Mouse (Mus musculus) adrenal gland, postnatal 4 days (tissue): Measurements from ENCODE around the gene Rbms2. TPM values are rescaled to one million over a fixed set of nuclear protein-coding genes. Genes with fewer than 3 reads are reported as not detected.

Experiments
- DNase-seq, 2 experiments: peaks; one replicate each; pipeline ENCODE4 v3.0.0; 2021 to 2022; ENCODE audit warnings: low spot score in 2 of 2, mixed read lengths in 2 of 2
- total RNA-seq, 2 experiments: library from RNA; stranded (reverse); gene quantifications; 2 replicates each; pipeline ENCODE4 v1.2.3; 2021

Rbms2 gene
- total RNA-seq, 2 experiments from 2014 or later = 90.2 to 104 TPM

GRCm38 (mm10) chr10:128143659-128144058, 36.4 kb downstream of the Rbms2 start:
- no peak for DNase-seq

DNA sequence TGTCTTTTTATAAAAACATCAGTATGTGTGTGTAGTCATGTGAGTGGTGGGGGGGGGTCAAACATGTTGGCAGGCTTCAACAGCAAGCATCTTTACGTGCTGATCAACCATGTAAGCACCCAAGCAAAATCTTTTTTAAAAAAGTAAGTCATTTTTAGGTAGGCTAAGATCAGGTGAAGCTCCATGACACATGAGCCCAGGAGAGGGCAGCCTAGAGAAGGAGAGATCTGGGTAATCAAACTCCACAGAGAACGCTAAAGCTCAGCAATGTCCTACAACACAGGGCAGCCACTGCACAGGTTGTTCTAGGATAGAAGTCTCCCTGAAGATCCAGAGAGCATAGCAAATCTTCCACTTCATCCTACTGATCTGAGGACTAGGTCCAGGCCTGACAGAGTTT, 37.9 kb downstream of the Rbms2 start:
- DNase-seq = no peak

DNA sequence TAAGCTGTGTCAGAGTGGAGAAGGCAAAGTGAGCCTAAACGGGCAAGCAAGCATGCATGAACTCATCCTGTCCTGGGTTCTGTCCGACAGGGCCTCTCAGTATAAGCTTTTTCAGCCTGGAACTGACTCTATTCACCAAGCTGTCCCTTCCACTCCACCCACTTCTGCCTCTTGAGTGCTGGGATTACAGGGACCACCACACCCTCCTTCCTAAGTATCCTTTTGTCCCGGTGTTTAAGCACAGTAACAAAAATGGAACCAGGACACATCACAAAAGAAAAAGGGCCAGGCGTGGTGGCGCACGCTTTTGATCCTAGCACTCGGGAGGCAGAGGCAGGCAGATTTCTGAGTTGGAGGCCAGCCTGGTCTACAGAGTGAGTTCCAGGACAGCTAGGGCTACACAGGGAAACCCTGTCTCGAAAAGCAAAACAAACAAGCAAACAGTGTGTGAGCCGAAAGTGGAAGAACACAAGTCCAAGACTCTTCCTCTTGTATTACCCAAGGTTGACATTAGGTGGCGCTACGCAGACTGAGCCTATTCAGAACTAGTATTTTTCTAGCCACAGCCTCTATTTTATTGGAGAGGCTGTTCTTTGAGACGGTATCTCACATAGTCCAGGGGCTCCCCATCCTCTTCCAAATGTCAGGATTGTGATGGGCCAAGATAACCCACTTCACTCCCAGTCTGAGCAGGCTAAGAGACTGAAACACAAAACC, 39.7 kb downstream of the Rbms2 start:
- DNase-seq = no peak

- DNase-seq = no peak
These were observed 44.7 kb downstream of the Rbms2 start for GRCm38 (mm10) chr10:128135374-128135773.

GRCm38 (mm10) chr10:128133650-128134332, 46.3 kb downstream of the Rbms2 start:
- DNase-seq = no peak

DNA sequence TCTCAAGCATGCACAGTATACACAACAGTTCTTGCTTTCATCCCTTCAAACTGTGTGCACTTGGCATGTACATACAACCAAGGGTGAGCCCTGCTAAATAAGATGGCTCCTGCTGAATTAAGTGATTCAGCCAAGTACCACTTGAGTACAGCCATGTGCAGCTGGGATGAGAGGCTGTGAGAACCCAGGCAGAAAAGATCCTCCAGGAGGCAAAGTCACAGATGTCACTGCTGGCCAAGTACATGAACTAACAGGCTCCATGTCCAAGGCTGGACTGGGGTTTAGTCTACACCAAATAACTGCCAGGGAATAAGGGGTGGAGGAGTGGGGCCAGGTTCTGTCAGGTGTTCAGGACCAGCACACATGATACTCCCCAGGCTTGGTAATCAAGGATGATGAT, 48.3 kb downstream of the Rbms2 start:
- no peak for DNase-seq

- no peak for DNase-seq
These were observed 48.8 kb downstream of the Rbms2 start for GRCm38 (mm10) chr10:128131297-128131696.

GRCm38 (mm10) chr10:128128143-128128542, 52.0 kb downstream of the Rbms2 start:
- no peak for DNase-seq

GRCm38 (mm10) chr10:128127497-128127896, 52.6 kb downstream of the Rbms2 start:
- DNase-seq = no peak

DNA sequence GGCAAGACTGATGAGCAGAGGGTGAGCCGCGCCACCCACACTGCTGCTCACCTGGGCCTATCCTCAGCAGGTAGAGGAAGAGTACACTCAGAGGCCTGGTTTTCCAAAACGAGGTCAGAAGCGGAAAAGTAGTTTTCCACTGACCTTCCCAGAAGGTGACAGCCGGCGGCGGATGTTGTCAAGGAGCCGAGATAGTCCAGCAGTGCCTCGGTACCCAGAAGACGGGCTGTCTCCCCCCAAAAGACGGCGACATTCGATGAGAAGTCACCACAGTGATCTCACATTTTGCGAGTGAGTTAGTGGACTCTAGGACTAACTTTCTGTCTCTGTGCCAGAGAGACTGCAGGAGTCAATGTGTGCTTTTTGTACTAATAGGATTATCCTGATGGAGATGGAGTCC, 54.1 kb downstream of the Rbms2 start:
- no peak for DNase-seq

DNA sequence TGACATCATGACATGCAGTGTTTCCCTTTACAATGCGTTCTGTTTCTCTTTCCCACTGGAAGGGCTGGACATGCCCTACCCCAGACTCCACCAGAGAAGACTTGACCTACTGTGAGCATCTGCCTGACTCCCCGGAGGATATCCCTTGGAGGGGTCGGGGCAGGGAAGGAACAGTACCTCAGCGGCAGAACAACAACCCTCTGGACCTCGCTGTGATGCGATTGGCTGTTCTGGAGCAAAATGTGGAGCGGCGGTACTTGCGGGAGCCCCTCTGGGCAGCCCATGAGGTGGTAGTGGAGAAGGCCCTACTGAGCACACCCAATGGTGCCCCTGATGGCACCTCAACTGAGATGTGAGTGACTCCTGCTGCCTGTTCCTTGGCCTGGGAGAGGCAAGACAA, 55.3 kb downstream of the Rbms2 start:
- no peak for DNase-seq

GRCm38 (mm10) chr10:128123833-128124232, 56.3 kb downstream of the Rbms2 start:
- no peak for DNase-seq

- no peak for DNase-seq
These were observed 68.9 kb downstream of the Rbms2 start for GRCm38 (mm10) chr10:128111227-128111626.

GRCm38 (mm10) chr10:128110103-128110761, 69.9 kb downstream of the Rbms2 start:
- DNase-seq = no peak

- DNase-seq = peak in 1 of 2 experiments; percentile 45
These were observed 82.5 kb downstream of the Rbms2 start for GRCm38 (mm10) chr10:128097587-128097971.

DNA sequence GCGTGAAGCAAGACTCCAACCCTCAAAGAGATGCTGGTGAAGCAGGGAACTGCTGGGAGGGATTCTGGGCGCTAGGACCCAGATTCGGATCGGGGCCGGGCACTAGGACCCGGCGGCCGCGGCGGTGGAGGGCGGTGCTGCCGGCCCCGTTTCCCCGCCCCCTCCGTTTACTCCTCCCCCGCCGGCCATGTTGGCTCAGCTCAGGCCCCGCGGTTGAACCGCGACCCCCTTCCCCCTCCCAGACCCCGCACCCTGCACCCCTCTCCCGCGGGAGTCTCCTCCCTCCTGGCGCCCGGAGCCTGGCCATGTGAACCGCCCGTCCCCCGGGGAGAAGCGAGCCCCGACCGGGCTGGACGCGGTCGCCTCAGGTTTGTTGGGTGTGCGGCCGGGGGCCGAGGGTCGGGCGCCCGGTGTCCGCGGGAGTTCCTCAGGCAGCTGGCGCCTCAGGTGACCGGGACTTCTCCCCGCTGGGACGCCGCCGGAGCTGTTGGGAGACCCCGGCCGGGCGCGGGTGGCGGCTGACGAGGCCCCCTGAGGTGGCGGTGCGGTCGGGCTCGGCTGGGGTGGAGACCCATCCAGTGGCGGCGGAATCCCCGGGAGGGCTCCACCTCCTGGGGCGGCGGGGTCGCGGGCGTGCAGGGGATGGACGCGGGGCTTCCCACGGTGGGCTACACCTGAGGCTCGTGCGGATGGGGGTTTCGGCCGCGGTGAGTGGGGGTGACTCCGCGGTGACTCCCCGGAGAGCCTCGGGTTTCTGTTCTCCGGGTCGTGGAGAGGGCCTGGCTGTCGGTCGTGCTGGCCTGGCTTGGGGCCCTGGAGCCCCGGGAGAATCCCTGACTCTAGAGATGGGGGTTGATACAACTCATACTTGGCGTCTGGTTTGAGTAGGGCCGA, 83.2 kb downstream of the Rbms2 start:
- DNase-seq = peak; percentile 67 to 83

DNA sequence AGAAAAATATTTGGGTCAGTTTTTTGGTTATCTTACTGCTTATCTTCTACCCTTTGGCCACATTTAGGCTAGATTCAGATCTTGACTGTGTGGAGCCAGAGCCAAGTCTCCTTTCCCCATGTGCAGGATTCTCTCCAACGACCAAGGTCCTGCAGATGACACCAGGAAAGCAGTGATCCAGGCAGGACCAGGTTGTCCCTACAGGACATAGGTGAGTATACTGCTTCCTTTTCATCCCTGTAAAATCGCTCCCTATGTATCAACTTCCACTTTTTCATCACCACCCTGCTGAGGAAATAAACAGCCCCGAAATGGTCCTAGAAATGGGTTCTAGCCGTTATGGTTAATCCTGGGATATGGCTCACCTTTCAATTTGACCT, 83.8 kb downstream of the Rbms2 start:
- DNase-seq = no peak

GRCm38 (mm10) chr10:128095003-128095636, 85.0 kb downstream of the Rbms2 start:
- DNase-seq = no peak

DNA sequence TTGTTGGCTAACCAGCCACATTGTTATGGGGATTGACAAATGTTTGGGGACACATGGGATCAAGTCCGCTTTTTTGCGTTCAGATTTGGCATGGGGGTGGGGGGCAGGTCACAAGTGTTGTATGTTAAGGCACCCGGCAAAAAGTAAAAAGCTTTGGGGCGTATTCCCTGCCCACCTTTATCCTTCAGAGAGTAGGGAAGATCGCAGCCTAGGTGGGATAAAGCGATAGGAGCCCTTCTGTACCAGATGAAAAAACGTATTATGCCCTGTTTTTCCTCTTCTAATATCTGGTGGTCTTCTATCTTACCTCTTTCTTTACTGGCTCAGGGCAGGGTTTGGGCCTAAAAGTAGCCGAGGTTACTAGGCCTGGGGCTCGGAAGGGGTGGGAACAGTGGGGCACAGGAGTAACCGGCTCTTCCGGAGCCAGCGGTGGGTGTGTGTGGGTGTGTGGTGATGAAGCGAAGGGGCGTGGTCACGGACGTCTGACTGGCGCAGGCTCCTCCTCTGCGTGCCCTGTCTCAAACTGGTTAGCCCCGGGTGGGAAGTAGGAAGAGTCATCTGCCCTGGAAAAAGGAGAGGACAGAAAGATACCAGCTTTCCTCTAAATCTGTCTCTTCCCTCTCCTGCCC, 85.6 kb downstream of the Rbms2 start:
- peak; percentile 61 to 71 for DNase-seq
